Mouse (Mus musculus) embryo, embryonic 11.5 days (tissue): ENCODE results near the gene Gramd4.
"Not testable (repeated sequence)": the region's sequence is repeated elsewhere in the genome, so short reads cannot be mapped to it uniquely, and the experiment has no call there.

Experiments
- DNase-seq: peaks from one replicate; pipeline ENCODE4 v3.0.0-alpha.2; 2012; ENCODE audit warnings: low read depth, low spot score

Gene Gramd4

GRCm38 (mm10) chr15:86178594-86178993, 121.1 kb downstream of the Gramd4 start:
- DNase-seq, result no peak

GRCm38 (mm10) chr15:86180427-86180826, 122.9 kb downstream of the Gramd4 start:
- no peak for DNase-seq

GRCm38 (mm10) chr15:86181321-86181720, 123.8 kb downstream of the Gramd4 start:
- not testable (repeated sequence) for DNase-seq

- DNase-seq, result no peak
Measured at GRCm38 (mm10) chr15:86181941-86182439, 124.5 kb downstream of the Gramd4 start.

GRCm38 (mm10) chr15:86182646-86183045, 125.2 kb downstream of the Gramd4 start:
- no peak for DNase-seq

GRCm38 (mm10) chr15:86183484-86183883, 126.0 kb downstream of the Gramd4 start:
- DNase-seq, result no peak

GRCm38 (mm10) chr15:86184071-86184470, 126.6 kb downstream of the Gramd4 start:
- DNase-seq, result no peak

GRCm38 (mm10) chr15:86184851-86185688, 127.6 kb downstream of the Gramd4 start:
- DNase-seq, result no peak

GRCm38 (mm10) chr15:86185689-86186569, 128.4 kb downstream of the Gramd4 start, which contains the start of gene Cerk:
TSS of gene Cerk (minus strand) at chr15:86186141.
- no peak for DNase-seq

GRCm38 (mm10) chr15:86186686-86187085, 129.2 kb downstream of the Gramd4 start:
- DNase-seq, result no peak
